Mouse (Mus musculus) brain, embryonic 14.5 days (tissue): ENCODE results near the gene Ctnnbip1.

Experiments
- CTCF ChIP-seq: fragments of 200-500 bp; IDR thresholded peaks from 2 replicates; pipeline ENCODE4 v1.5.1; 2012; ENCODE audit warnings: inconsistent platforms, mild to moderate bottlenecking, moderate library complexity, borderline replicate concordance; ENCODE audit not compliant: insufficient read depth, insufficient read length; ENCODE audit errors: extremely low read depth
- POLR2A ChIP-seq: fragments of 200-500 bp; IDR thresholded peaks from 2 replicates; pipeline ENCODE4 v1.6.1; 2012; ENCODE audit warnings: mild to moderate bottlenecking, inconsistent platforms, borderline replicate concordance; ENCODE audit not compliant: poor library complexity, insufficient read depth, insufficient read length, severe bottlenecking; ENCODE audit errors: extremely low read depth

- TF ChIP-seq POLR2A: no peak
- no peak for TF ChIP-seq CTCF
Observed at GRCm38 (mm10) chr4:149576061-149576460, 58.0 kb downstream of the Ctnnbip1 start.
